Mouse (Mus musculus) embryonic facial prominence, embryonic 12.5 days (tissue): ENCODE data around the gene Grhl3. TPM values are rescaled to one million over a fixed set of nuclear protein-coding genes. Genes with fewer than 3 reads are reported as not detected.
A peak's percentile ranks its signal among the peaks of the same experiment; 100 is the strongest.

ENCODE experiments used
- ATAC-seq: fragments of 200-750 bp; cut with Nextera tagmentation; 2 replicates; pipeline ENCODE4 v1.8.0; 2017; ENCODE audit not compliant: insufficient number of reproducible peaks, insufficient read depth, low FRiP score, low TSS enrichment
- H3K27ac ChIP-seq: fragments of 300-500 bp; sonication (generic); 2 replicates; pipeline ENCODE4 v1.5.1; 2016; ENCODE audit warnings: mild to moderate bottlenecking
- H3K27me3 ChIP-seq: fragments of 300-500 bp; sonication (generic); 2 replicates; pipeline ENCODE4 v1.6.1; 2016; ENCODE audit warnings: mild to moderate bottlenecking, moderate library complexity
- H3K36me3 ChIP-seq: fragments of 300-500 bp; sonication (generic); 2 replicates; pipeline ENCODE4 v1.6.1; 2016; ENCODE audit warnings: mild to moderate bottlenecking
- H3K4me1 ChIP-seq: fragments of 300-500 bp; sonication (generic); 2 replicates; pipeline ENCODE4 v1.6.1; 2016
- H3K4me2 ChIP-seq: fragments of 300-500 bp; sonication (generic); replicated peaks from 2 replicates; pipeline ENCODE4 v1.6.1; 2016; ENCODE audit warnings: mild to moderate bottlenecking, moderate library complexity
- H3K4me3 ChIP-seq: fragments of 300-500 bp; sonication (generic); 2 replicates; pipeline ENCODE4 v1.5.1; 2016; ENCODE audit warnings: mild to moderate bottlenecking
- H3K9ac ChIP-seq: fragments of 300-500 bp; sonication (generic); 2 replicates; pipeline ENCODE4 v1.6.1; 2016; ENCODE audit warnings: mild to moderate bottlenecking, moderate library complexity
- H3K9me3 ChIP-seq: fragments of 300-500 bp; sonication (generic); 2 replicates; pipeline ENCODE4 v1.6.1; 2016; ENCODE audit warnings: mild to moderate bottlenecking, moderate library complexity
- WGBS: fragments of 180-500 bp; shearing (Covaris S2); methylation state at CpG from one replicate; pipeline ENCODE4 v1.1.7; 2016; 5-methylcytosine and 5-hydroxymethylcytosine counted together
- polyA plus RNA-seq: library from polyadenylated mRNA; unstranded; fragments of >200 nt; fragmentation: Nextera tagmentation; extraction: Ambion mirVana; gene quantifications from 2 replicates; pipeline ENCODE4 v1.2.1, GENCODE M21; 2016

Grhl3 gene
- polyA plus RNA-seq, 1 experiment from 2014 or later: 13.2 TPM

DNA sequence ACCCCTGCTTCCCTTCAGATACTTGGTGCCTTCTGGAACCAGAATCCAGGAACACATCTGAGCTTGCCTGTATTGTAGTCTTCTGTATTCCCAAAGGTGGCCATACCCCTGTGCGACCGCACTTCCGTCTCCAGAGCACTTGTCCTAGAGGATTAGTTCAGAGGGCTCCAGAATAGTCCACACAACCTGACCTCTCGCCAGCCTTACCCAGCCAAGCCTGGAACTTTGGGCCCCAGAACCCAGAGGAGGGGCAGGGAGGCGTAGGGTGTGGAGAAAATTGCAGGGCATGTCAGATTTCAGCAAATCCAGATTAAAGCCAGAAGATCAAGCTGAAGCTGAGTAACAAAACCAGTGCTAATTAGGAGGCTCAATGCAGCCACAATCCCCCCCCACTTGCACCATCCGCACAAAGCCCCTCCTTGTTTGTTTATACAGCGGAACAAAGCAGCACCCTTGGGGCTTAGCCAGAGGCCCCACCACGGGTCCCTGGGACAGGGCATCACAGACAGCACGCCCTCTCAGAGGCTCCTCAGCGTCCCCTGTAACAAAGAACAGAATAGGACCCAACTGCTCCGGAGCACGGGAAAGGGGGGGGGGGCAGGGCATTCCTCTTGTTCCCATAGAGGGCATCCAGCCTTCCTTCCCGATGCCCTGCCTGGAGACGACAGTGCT, 47.3 kb downstream of the Grhl3 start:
- H3K4me2 ChIP-seq: peak overlapping the region; percentile 16; the same call in 1 of the 2 replicates
- peaks cover 22% of the 10 kb centered on the region for H3K4me1 ChIP-seq
- peaks cover 12% of the 10 kb centered on the region for H3K27me3 ChIP-seq
- no peak for ATAC-seq
- H3K36me3 ChIP-seq: no peaks in the 10 kb centered on the region
- no peak overlapping the region for H3K4me3 ChIP-seq
- no peak overlapping the region for H3K9ac ChIP-seq
- H3K27ac ChIP-seq: no peak overlapping the region
- WGBS: 14% methylated on average over 14 of the region's 14 CpGs
- peaks cover 7% of the 10 kb centered on the region for H3K9me3 ChIP-seq

- H3K9ac ChIP-seq: no peak overlapping the region
- ATAC-seq: no peak
- H3K27me3 ChIP-seq: peaks cover 12% of the 10 kb centered on the region
- no peak overlapping the region for H3K27ac ChIP-seq
- H3K4me3 ChIP-seq: no peak overlapping the region
- no peaks in the 10 kb centered on the region for H3K36me3 ChIP-seq
- H3K4me2 ChIP-seq: no peak overlapping the region
- 64% methylated on average over 12 of the region's 12 CpGs for WGBS
- peaks cover 22% of the 10 kb centered on the region for H3K4me1 ChIP-seq
- H3K9me3 ChIP-seq: no peaks in the 10 kb centered on the region
Measured at GRCm38 (mm10) chr4:135525057-135525456, 48.4 kb downstream of the Grhl3 start.

DNA sequence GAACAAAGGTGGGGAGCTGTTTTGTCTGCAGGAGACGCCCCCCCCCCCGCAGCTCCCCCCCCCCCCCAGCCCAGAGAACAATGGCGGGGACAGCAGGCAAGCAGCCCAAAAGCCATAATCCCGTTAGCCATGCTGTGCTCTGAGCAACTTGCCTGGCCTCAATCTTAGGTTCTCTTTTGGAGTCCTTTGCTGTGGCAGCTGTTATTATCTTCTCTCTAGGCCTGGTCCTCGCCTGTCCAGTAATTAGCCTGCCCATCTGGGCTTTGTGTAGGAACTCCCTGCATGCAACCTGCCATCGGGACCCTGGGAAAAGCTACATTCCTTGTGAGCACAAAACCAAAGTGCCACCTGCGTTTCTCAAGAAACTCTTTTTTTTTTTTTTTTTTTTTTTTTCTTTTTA, 49.5 kb downstream of the Grhl3 start:
- Histone ChIP-seq H3K27me3 (peaks cover 12% of the 10 kb centered on the region), H3K4me3 (no peak overlapping the region), H3K36me3 (no peaks in the 10 kb centered on the region), H3K27ac (no peak overlapping the region), H3K4me2 (no peak overlapping the region), H3K4me1 (peaks cover 22% of the 10 kb centered on the region), H3K9ac (no peak overlapping the region), H3K9me3 (no peaks in the 10 kb centered on the region)
- no peak for ATAC-seq
- 2% methylated on average over 5 of the region's 7 CpGs for WGBS

DNA sequence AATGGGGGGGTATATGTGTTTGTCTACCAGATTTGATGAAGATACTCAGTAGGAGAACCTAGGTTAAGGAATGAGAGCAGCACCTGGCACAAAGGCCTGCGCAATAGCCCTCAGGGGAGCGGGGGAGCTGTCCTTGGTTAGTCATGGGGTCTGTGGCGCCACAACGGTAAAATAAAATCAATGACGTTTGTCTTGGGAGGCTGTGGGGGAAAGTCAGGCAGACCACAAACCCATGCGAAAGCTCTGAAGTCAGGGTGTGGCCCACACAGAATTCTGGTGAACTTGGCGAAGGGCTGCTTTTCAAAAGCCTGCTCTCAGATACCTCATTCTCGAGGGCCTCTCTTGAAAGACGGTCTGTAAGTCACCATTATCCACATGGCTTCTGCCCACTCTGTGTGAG, 53.0 kb downstream of the Grhl3 start:
- no peaks in the 10 kb centered on the region for H3K9me3 ChIP-seq
- no peaks in the 10 kb centered on the region for H3K36me3 ChIP-seq
- no peak overlapping the region for H3K4me2 ChIP-seq
- H3K4me1 ChIP-seq: peaks cover 15% of the 10 kb centered on the region
- 72% methylated on average over 9 of the region's 9 CpGs for WGBS
- no peak overlapping the region for H3K27ac ChIP-seq
- ATAC-seq: no peak
- H3K27me3 ChIP-seq: peaks cover 4% of the 10 kb centered on the region; the same call in 1 of the 2 replicates
- H3K9ac ChIP-seq: no peak overlapping the region
- no peak overlapping the region for H3K4me3 ChIP-seq

DNA sequence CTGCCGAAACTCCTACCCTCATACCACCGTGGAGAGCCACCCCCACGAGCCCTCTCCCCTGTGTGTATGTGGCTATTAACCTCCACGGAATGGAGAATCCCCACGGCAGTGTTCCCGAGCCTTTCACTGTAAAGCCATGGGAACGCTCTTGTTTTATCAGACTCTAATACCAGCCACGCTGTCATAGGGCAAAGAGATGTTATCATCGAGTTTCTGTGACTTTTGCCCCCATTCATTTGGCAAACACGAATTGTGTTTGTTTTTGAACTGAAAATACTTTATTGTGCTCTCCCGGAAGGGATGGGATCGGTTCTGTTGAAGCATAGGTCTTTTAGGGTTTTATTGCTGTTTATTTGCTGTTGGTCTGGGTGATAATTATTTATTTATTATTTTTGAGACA, 55.3 kb downstream of the Grhl3 start:
- H3K4me3 ChIP-seq: no peak overlapping the region
- no peaks in the 10 kb centered on the region for H3K9me3 ChIP-seq
- H3K36me3 ChIP-seq: no peaks in the 10 kb centered on the region
- 84% methylated on average over 12 of the region's 12 CpGs for WGBS
- H3K4me1 ChIP-seq: no peaks in the 10 kb centered on the region
- H3K27ac ChIP-seq: no peak overlapping the region
- H3K27me3 ChIP-seq: no peaks in the 10 kb centered on the region
- H3K9ac ChIP-seq: no peak overlapping the region
- no peak for ATAC-seq
- H3K4me2 ChIP-seq: no peak overlapping the region

DNA sequence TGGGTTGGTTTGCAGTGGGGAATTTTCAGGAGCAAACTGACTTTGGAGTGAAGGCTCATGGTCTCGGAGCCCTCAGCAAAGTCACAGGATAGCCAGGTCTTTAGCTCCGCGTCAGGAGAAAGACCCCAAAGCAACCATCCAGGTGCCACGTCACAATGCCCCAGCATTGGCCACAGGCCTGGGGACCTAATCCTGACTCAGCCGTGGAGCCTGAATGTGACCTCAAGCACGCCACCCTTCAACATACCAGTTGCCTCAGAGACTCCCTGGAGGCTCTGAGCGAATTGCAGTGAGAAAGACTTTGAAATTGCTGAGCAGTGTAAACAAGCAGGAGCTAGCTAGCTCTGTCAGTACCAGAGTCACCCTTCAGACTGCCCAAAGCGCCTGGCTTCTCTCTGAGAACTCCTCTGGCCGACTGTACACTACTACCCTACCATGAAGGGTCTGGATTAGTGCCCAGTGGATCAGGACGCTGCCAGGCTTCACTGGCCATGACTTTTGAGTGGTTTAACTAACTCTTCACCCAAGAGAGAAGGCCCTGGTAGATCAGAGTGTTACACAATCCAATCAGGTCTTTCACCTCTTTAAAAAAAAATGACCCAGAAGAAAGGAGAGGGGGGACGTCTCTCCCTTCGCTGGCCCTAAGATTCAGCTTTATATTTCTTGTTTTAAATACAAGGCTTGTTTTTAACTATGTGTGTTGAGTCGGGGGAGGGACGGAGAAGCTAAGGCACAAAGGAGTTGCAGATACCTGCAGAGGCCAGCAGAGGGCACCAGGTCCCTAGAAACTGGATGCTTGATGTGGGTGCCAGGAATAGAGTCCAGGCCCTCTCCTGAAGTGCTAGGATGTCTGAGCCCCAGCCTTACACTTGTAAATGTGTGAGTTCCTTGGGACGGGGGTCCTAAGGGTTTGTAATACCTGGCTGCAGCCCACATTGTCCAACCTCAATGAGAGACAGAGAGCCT, 56.8 kb downstream of the Grhl3 start:
- no peaks in the 10 kb centered on the region for H3K36me3 ChIP-seq

DNA sequence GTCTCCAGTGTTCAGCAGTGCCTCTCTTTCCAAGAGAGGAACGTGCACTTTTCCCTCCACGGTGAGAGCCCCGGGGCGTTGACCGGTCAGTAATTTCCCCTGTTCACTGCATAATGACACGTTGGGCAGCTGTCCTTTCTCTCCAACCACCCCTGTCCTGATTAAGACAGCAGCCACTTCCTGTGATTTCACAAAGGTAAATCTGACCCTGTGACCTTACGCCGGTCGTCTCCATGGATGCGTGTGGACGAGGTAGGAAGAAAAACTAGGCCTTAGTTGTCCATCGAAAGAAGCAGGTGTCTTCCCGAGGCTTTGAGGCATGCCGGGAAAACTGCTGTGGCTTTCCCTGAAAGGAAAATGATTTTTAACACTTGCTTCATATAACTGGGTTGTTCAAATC, 58.5 kb downstream of the Grhl3 start:
- Histone ChIP-seq H3K36me3 (no peaks in the 10 kb centered on the region), H3K9me3 (no peaks in the 10 kb centered on the region), H3K27ac (no peak overlapping the region), H3K4me1 (no peaks in the 10 kb centered on the region), H3K4me3 (no peak overlapping the region), H3K4me2 (no peak overlapping the region), H3K27me3 (no peaks in the 10 kb centered on the region), H3K9ac (no peak overlapping the region)
- WGBS: 56% methylated on average over 14 of the region's 14 CpGs
- ATAC-seq: no peak

More for the DNA sequence above, 56.8 kb downstream of the Grhl3 start:
- Histone ChIP-seq H3K27ac (no peak overlapping the region), H3K9me3 (no peaks in the 10 kb centered on the region), H3K4me3 (no peak overlapping the region), H3K4me2 (no peak overlapping the region), H3K27me3 (no peaks in the 10 kb centered on the region), H3K4me1 (no peaks in the 10 kb centered on the region), H3K9ac (no peak overlapping the region)
- ATAC-seq: no peak
- 55% methylated on average over 15 of the region's 15 CpGs for WGBS

GRCm38 (mm10) chr4:135513865-135514264, 59.6 kb downstream of the Grhl3 start:
- no peaks in the 10 kb centered on the region for H3K36me3 ChIP-seq
- 83% methylated on average over 7 of the region's 7 CpGs for WGBS
- no peak overlapping the region for H3K4me2 ChIP-seq
- H3K9me3 ChIP-seq: no peaks in the 10 kb centered on the region
- H3K27me3 ChIP-seq: no peaks in the 10 kb centered on the region
- no peak overlapping the region for H3K4me3 ChIP-seq
- no peak overlapping the region for H3K9ac ChIP-seq
- ATAC-seq: no peak
- no peak overlapping the region for H3K27ac ChIP-seq
- H3K4me1 ChIP-seq: no peaks in the 10 kb centered on the region

GRCm38 (mm10) chr4:135509515-135509914, 63.9 kb downstream of the Grhl3 start:
- Histone ChIP-seq H3K9ac (no peak overlapping the region), H3K27ac (no peak overlapping the region), H3K27me3 (no peaks in the 10 kb centered on the region), H3K36me3 (no peaks in the 10 kb centered on the region), H3K4me1 (0 out of 2 replicates have a peak, but pooled peaks cover 3% of the 10 kb centered on the region), H3K4me2 (no peak overlapping the region), H3K9me3 (no peaks in the 10 kb centered on the region), H3K4me3 (no peak overlapping the region)
- no peak for ATAC-seq
- WGBS: 61% methylated on average over 12 of the region's 12 CpGs

- 13% methylated on average over 13 of the region's 13 CpGs for WGBS
- Histone ChIP-seq H3K4me3 (no peak overlapping the region), H3K9ac (peak overlapping the region; percentile 20; the same call in 1 of the 2 replicates), H3K27ac (no peak overlapping the region), H3K4me1 (0 out of 2 replicates have a peak, but pooled peaks cover 3% of the 10 kb centered on the region), H3K27me3 (no peaks in the 10 kb centered on the region), H3K4me2 (peak overlapping the region; percentile 40), H3K9me3 (no peaks in the 10 kb centered on the region), H3K36me3 (no peaks in the 10 kb centered on the region)
- ATAC-seq: 0 out of 2 replicates have a peak, but pooled peaks have one; percentile 19
Measured at GRCm38 (mm10) chr4:135508419-135509039, 64.9 kb downstream of the Grhl3 start.

DNA sequence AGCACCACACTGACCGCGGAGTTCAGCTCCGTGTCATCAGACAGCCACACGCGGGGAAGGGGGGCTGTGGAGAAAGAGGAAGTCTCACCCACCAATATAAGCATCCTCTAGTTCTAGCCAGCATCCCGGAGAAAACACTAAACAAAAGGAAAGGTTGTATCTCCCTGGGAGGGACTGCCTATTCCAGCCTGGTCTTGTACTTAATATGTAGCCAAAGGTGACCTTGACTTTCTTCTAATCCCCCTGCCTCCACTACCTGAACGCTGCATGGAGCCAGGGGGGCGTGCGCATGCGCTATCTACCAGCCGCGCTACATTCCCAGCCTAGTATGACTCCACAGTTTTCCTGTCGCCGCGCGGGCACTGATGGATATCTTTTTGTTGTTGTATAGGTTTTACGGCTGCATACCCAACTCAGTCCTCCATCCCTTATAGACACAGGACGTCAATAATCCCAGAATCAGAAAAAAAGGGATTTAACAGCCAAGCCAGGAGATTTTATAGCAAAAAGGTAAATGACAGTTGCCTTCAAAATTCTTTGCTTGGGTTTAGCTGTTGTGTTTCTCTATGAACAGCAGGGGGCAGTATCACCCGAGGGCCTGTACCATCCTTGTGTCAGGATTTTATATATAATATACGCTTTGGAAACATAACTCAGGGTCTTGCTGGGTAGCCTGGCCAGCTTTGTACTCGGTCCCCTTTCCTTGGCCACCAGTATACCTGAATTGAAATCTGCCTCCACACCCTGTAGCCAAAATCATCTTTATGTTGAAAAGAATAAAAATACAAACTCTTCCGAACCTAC, 65.7 kb downstream of the Grhl3 start:
- H3K27me3 ChIP-seq: no peaks in the 10 kb centered on the region

More for the DNA sequence above, 65.7 kb downstream of the Grhl3 start:
- no peak overlapping the region for H3K27ac ChIP-seq
- no peak overlapping the region for H3K9ac ChIP-seq
- H3K4me2 ChIP-seq: peak overlapping the region; percentile 47
- peak overlapping the region; percentile 17; the same call in 1 of the 2 replicates for H3K4me3 ChIP-seq
- WGBS: 15% methylated on average over 22 of the region's 22 CpGs
- 0 out of 2 replicates have a peak, but pooled peaks cover 3% of the 10 kb centered on the region for H3K4me1 ChIP-seq
- no peak for ATAC-seq
- H3K36me3 ChIP-seq: no peaks in the 10 kb centered on the region
- no peaks in the 10 kb centered on the region for H3K9me3 ChIP-seq
